Mouse (Mus musculus): ENCODE results near the gene Myo1g.

Myo1g gene

GRCm38 (mm10) chr11:6487496-6487895 is 33.3 kb downstream of the Myo1g start:
- DNase-seq = no peak

GRCm38 (mm10) chr11:6486916-6487315 is 33.8 kb downstream of the Myo1g start:
- DNase-seq = no peak

- no peak for DNase-seq
Observed at GRCm38 (mm10) chr11:6484244-6484959, 36.4 kb downstream of the Myo1g start.

- DNase-seq = no peak
Observed at GRCm38 (mm10) chr11:6483103-6483502, 37.7 kb downstream of the Myo1g start.

- DNase-seq = peak; percentile 56
Observed at GRCm38 (mm10) chr11:6481669-6482185, 39.0 kb downstream of the Myo1g start.

GRCm38 (mm10) chr11:6480681-6481405 is 39.9 kb downstream of the Myo1g start:
- DNase-seq = no peak

- no peak for DNase-seq
Observed at GRCm38 (mm10) chr11:6480191-6480590, 40.6 kb downstream of the Myo1g start.

- no peak for DNase-seq
Observed at GRCm38 (mm10) chr11:6479231-6479630, 41.5 kb downstream of the Myo1g start.

- DNase-seq = no peak
Observed at GRCm38 (mm10) chr11:6477350-6477749, 43.4 kb downstream of the Myo1g start.

- DNase-seq = no peak
Observed at GRCm38 (mm10) chr11:6476876-6477275, 43.9 kb downstream of the Myo1g start.

- DNase-seq = peak; percentile 94
Observed at GRCm38 (mm10) chr11:6475867-6476484, 44.8 kb downstream of the Myo1g start, which contains the start of gene Purb. TSS of gene Purb (minus strand) at chr11:6475917.

- DNase-seq = peak; percentile 52
Observed at GRCm38 (mm10) chr11:6474874-6475731, 45.7 kb downstream of the Myo1g start.

- DNase-seq = no peak
Observed at GRCm38 (mm10) chr11:6474381-6474780, 46.4 kb downstream of the Myo1g start.

GRCm38 (mm10) chr11:6472076-6472475 is 48.7 kb downstream of the Myo1g start:
- no peak for DNase-seq

GRCm38 (mm10) chr11:6471493-6471892 is 49.3 kb downstream of the Myo1g start:
- no peak for DNase-seq

- no peak for DNase-seq
Observed at GRCm38 (mm10) chr11:6471054-6471453, 49.7 kb downstream of the Myo1g start.

GRCm38 (mm10) chr11:6468541-6468940 is 52.2 kb downstream of the Myo1g start:
- DNase-seq = no peak

GRCm38 (mm10) chr11:6465122-6465521 is 55.6 kb downstream of the Myo1g start:
- DNase-seq = peak; percentile 72

- no peak for DNase-seq
Observed at GRCm38 (mm10) chr11:6463159-6463837, 57.5 kb downstream of the Myo1g start.

Measured in lung, postnatal 14 days (tissue).